Mouse (Mus musculus) frontal cortex, adult 2 months (tissue): ENCODE measurements at regions not wholly inside any gene's neighbourhood (a gene's known extent, or its start where the extent isn't known, plus 50 kb on each side); places are given as distances from the start of the nearest gene placed in this dataset.
A peak's percentile ranks its signal among the peaks of the same experiment; 100 is the strongest.
"Not testable (repeated sequence)": the region's sequence is repeated elsewhere in the genome, so short reads cannot be mapped to it uniquely, and the experiment has no call there.

Experiments
- DNase-seq, 2 experiments: peaks; one replicate each; pipeline ENCODE4 v3.0.0; 2022; ENCODE audit warnings: low spot score in 1 of 2; ENCODE audit errors: extremely low spot score in 1 of 2

- not testable (repeated sequence) for DNase-seq
Observed at GRCm38 (mm10) chr10:22460386-22460785, 100.0 kb downstream of the Raet1d start.

GRCm38 (mm10) chr10:22460818-22461479 lies 100.6 kb downstream of the Raet1d start:
- DNase-seq = not testable (repeated sequence)

- not testable (repeated sequence) for DNase-seq
Observed at GRCm38 (mm10) chr10:22461480-22462050, 101.2 kb downstream of the Raet1d start.

GRCm38 (mm10) chr10:22471722-22472330 lies 111.5 kb downstream of the Raet1d start:
- DNase-seq = peak in 1 of 2 experiments; percentile 11

GRCm38 (mm10) chr10:22479860-22480259 lies 119.5 kb downstream of the Raet1d start:
- peak in 1 of 2 experiments; percentile 72 for DNase-seq

- DNase-seq = not testable (repeated sequence)
Observed at GRCm38 (mm10) chr10:22487071-22487470, 126.7 kb downstream of the Raet1d start.

- not testable (repeated sequence) for DNase-seq
Observed at GRCm38 (mm10) chr10:22491806-22492347, 131.5 kb downstream of the Raet1d start.

GRCm38 (mm10) chr10:22495975-22496496 lies 135.7 kb downstream of the Raet1d start:
- DNase-seq = no peak
